Mouse (Mus musculus) left cerebral cortex, adult 2 months (tissue): ENCODE data around the gene Ebf3. TPM values are rescaled to one million over a fixed set of nuclear protein-coding genes. Genes with fewer than 3 reads are reported as not detected.

ENCODE experiments used
- DNase-seq, 2 experiments: peaks; one replicate each; pipeline ENCODE4 v3.0.0; 2021 to 2022; ENCODE audit warnings: low spot score in 2 of 2, mixed read lengths in 1 of 2; ENCODE audit errors: extremely low spot score in 1 of 2
- H3K27ac ChIP-seq: fragments of 200-600 bp; 2 replicates; pipeline ENCODE4 v1.8.1; 2022
- H3K4me3 ChIP-seq: fragments of 200-600 bp; 2 replicates; pipeline ENCODE4 v1.8.1; 2022
- CTCF ChIP-seq: fragments of 200-600 bp; IDR thresholded peaks from 2 replicates; pipeline ENCODE4 v1.8.1; 2022; ENCODE audit warnings: antibody characterized with exemption, mild to moderate bottlenecking, moderate library complexity
- intact Hi-C: fragments of 180-260 bp; cut with DNase I; formaldehyde crosslinking; loops from one replicate; pipeline ENCODE4 v1.15.1; 2025
- long read RNA-seq, 2 experiments: library from polyadenylated mRNA; stranded (forward); transcript quantifications; one replicate each; pipeline ENCODE4 v2.0.0; 2021; ENCODE audit warnings: borderline mapping rate in 2 of 2
- total RNA-seq, 2 experiments: library from RNA; stranded (reverse); gene quantifications; 2 replicates each; pipeline ENCODE4 v1.2.3; 2021

Gene Ebf3
- total RNA-seq = under 1 TPM; 0.20 to 0.35 TPM
- long read RNA-seq, experiment 1 = 0 reads
- long read RNA-seq, experiment 2 = 0 reads

GRCm38 (mm10) chr7:137313904-137314691 lies at the start of gene Ebf3:
Ebf3 (minus strand) TSS chr7:137314445.
- no peak for TF ChIP-seq CTCF
- DNase-seq = no peak
- H3K4me3 ChIP-seq = peak within 1 kb of the TSS; percentile 35
- no peak within 1 kb of the TSS for H3K27ac ChIP-seq
- intact Hi-C loops = loop anchor here (5.0 kb wide), 1 partner anchor 1252 kb away; no protein-coding TSS in a partner anchor

- Histone ChIP-seq H3K27ac (no peak overlapping the region), H3K4me3 (no peak overlapping the region)
- intact Hi-C loops = no loop called here
- DNase-seq = no peak
- no peak for TF ChIP-seq CTCF
These were observed 32.6 kb upstream of the Ebf3 start for GRCm38 (mm10) chr7:137346860-137347259.

- no peak for TF ChIP-seq CTCF
- Histone ChIP-seq H3K27ac (no peak overlapping the region), H3K4me3 (no peak overlapping the region)
- no peak for DNase-seq
- intact Hi-C loops = no loop called here
These were observed 31.8 kb upstream of the Ebf3 start for GRCm38 (mm10) chr7:137346068-137346467.

- TF ChIP-seq CTCF = no peak
- no peak overlapping the region for H3K4me3 ChIP-seq
- intact Hi-C loops = no loop called here
- DNase-seq = no peak
- H3K27ac ChIP-seq = no peak overlapping the region
These were observed 19.7 kb upstream of the Ebf3 start for GRCm38 (mm10) chr7:137333951-137334350.

- no peak for TF ChIP-seq CTCF
- Histone ChIP-seq H3K27ac (no peak overlapping the region), H3K4me3 (no peak overlapping the region)
- no peak for DNase-seq
- intact Hi-C loops = loop anchor here (5.0 kb wide), 2 partner anchors 496 to 1531 kb away; no protein-coding TSS in a partner anchor
These were observed 8.7 kb upstream of the Ebf3 start for GRCm38 (mm10) chr7:137322926-137323325.

GRCm38 (mm10) chr7:137321961-137322784 lies 7.9 kb upstream of the Ebf3 start:
- intact Hi-C loops = loop anchor here (2.0 to 5.0 kb wide), 5 partner anchors 75 to 1530 kb away; no protein-coding TSS in a partner anchor
- no peak overlapping the region for H3K4me3 ChIP-seq
- no peak for DNase-seq
- TF ChIP-seq CTCF = no peak
- no peak overlapping the region for H3K27ac ChIP-seq

- no peak overlapping the region for H3K4me3 ChIP-seq
- intact Hi-C loops = loop anchor here (2.0 to 5.0 kb wide), 5 partner anchors 74 to 1529 kb away; no protein-coding TSS in a partner anchor
- no peak for DNase-seq
- TF ChIP-seq CTCF = peak; percentile 72
- no peak overlapping the region for H3K27ac ChIP-seq
These were observed 7.0 kb upstream of the Ebf3 start for GRCm38 (mm10) chr7:137321141-137321813.

GRCm38 (mm10) chr7:137320320-137320719 lies 6.1 kb upstream of the Ebf3 start:
- TF ChIP-seq CTCF = no peak
- no peak overlapping the region for H3K27ac ChIP-seq

GRCm38 (mm10) chr7:137318924-137319885 lies 5.0 kb upstream of the Ebf3 start:
- intact Hi-C loops = no loop called here
- H3K4me3 ChIP-seq = no peak overlapping the region
- H3K27ac ChIP-seq = no peak overlapping the region
- DNase-seq = no peak
- peak; percentile 56 for TF ChIP-seq CTCF

More at GRCm38 (mm10) chr7:137320320-137320719, 6.1 kb upstream of the Ebf3 start:
- no peak overlapping the region for H3K4me3 ChIP-seq
- DNase-seq = no peak
- intact Hi-C loops = loop anchor here (2.0 to 5.0 kb wide), 5 partner anchors 74 to 1528 kb away; no protein-coding TSS in a partner anchor

GRCm38 (mm10) chr7:137318383-137318775 lies 4.1 kb upstream of the Ebf3 start:
- no peak for TF ChIP-seq CTCF
- no peak overlapping the region for H3K4me3 ChIP-seq
- no peak overlapping the region for H3K27ac ChIP-seq
- intact Hi-C loops = no loop called here
- no peak for DNase-seq
